Mouse (Mus musculus) ovary, postnatal 14 days (tissue): ENCODE data around the gene Zbtb34.

Source experiments
- DNase-seq: peaks from one replicate; pipeline ENCODE4 v3.0.0; 2022; ENCODE audit warnings: low spot score

Gene Zbtb34

DNA sequence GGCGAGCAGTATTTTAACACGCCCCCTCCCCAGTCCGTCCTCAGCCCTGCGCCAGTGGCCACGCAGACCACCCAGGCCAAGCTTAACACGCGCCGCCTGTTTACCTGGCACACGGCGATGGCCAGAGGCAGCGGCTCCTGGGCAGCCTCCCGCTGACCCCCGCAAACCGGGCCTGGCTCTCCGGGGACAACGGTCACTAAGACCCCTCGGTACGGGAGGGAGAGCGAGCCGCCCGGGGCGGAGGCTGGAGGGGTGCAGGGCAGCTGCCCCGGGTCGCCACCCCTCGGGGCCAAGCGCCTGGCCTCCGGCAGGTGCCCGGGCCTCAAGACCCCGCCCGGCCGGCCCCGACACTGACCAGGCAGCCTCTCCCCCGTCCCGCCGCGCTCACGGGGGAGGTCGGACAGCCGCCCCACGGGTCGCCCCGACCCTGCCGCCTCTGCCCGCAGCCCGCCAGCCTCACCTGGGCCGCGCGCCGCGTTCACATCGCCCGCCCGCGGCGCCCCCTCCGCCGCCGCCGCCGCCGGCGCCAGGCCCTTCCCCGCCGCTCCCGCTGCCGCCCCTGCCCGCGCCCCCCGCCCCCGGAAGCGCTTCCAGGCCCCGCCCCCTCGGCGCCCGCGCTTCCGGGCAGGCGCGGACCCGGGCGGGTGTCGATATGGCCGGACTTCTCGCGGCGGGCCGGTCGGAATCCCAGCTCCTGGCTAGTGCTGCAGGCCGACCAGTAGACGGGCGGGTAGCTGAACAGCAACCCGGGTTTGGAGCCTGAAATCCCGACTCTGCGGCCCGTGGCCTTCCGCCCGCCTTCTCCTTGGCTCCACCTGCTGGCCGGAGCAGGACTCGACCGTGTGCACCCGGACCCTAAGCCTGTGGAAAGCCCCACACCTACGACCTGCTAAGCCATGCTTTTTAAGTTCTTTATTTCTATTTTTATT lies at the start of gene Zbtb34:
TSS of gene Zbtb34 (minus strand) at position 554 of the 929 bp plus-strand sequence.
- DNase-seq = peak; percentile 64

DNA sequence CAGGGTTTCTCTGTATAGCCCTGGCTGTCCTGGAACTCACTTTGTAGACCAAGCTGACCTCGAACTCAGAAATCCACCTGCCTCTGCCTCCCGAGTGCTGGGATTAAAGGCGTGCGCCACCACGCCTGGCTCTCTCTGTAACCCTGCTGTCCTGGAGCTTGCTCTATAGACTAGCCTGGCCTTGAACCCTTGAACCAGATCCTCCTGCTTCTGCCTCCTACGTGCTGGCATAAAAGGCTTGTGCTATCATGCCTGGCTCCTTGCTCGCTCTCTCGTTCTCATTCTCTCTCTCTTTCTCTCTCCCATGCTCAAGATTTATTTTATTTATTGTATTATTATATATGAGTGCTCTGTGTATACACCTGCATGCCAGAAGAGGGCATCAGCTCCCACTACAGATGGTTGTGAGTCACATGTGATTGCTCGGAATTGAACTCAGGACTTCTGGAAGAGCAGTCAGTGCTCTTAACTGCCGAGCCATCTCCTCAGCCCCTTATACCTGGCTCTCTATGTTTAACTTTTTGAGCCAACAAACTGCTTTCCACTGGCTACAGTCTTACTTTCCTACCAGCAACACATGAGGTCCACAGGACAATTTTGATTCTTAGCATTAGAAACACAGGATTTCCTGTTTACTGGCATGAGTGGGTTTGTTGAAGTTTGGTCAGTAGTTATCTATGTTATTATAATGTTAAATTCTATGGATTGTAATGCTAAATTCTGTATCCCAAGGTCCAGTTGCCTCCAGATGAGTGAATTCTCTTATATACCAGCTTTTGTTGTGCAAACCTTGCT lies 47.0 kb upstream of the Zbtb34 start:
- no peak for DNase-seq

- no peak for DNase-seq
Observed at GRCm38 (mm10) chr2:33475961-33476360, 44.8 kb upstream of the Zbtb34 start.

DNA sequence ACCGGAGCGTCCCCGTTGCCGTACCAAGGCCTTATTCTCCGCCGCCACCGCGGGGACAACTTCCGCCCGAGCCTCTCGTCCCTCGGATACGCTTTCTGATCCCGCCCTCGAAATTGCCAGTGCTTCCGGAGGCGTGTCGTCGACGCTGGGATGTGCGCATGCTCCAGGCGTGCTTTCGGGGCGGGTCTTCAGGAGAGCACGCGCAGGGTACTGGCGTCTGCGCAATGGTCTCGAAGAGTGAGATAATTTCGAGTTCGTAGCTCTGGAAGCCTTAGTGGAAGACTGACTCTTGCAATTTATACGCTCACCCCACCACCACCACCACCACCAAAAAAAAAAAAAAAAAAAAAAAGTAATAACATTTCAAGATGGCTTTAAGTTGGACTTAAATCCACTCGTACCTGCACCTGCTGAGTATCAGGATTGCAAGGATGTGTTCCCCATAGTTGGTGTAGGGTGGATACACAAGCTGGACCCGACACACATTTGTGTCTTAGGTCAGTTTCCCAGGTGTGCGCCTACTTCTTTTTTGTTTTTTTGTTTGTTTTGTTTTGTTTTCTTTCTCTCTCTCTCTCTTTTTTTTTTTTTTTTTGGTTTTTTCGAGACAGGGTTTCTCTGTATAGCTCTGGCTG lies 37.5 kb upstream of the Zbtb34 start, which contains the start of gene Zbtb43:
TSS of gene Zbtb43 (minus strand) at position 94 of the 632 bp plus-strand sequence.
- DNase-seq = peak; percentile 93

- DNase-seq = no peak
Observed at GRCm38 (mm10) chr2:33467546-33468465, 36.7 kb upstream of the Zbtb34 start.

DNA sequence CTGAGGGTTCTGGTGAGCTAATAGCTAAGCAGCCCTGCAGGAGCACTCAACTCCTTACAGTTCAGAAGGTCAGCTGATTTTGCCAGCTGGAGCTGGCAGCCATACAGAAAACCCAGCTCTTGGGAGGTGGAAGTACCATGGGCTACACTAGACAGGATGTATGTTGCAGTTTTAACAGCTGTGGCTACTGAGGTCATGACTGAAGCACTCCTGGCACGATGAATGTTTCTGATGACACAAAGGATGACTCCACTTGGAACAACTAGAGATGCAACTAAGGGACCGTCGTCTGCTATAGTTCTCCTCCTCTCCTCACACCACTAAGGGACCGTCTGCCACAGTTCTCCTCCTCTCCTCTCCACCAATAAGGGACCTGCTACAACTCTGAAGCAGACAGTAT lies 34.8 kb upstream of the Zbtb34 start:
- DNase-seq = no peak

- no peak for DNase-seq
Observed at GRCm38 (mm10) chr2:33465215-33465614, 34.1 kb upstream of the Zbtb34 start.

GRCm38 (mm10) chr2:33462066-33462465 lies 30.9 kb upstream of the Zbtb34 start:
- no peak for DNase-seq

- no peak for DNase-seq
Observed at GRCm38 (mm10) chr2:33461066-33461465, 29.9 kb upstream of the Zbtb34 start.

DNA sequence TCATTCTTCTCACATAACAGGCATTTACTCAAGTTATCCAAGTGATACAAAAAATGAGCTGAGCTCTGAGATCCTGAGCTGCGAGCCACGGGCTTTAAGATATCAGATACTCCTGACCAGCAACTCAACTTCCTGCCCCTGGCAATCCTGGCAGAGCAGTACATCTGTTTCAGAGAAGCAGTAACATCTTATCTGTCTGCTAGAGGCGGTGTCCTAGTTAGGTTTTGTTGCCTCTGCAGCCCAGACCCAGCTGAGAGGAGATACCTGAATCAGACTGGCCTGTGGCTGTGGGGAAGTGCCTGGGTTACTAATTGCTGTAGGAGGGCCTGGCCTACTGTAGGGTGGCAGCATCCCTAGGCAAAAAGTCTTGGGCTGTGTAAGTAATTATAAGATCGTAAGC lies 28.5 kb upstream of the Zbtb34 start:
- no peak for DNase-seq

- no peak for DNase-seq
Observed at GRCm38 (mm10) chr2:33456696-33457095, 25.6 kb upstream of the Zbtb34 start.

DNA sequence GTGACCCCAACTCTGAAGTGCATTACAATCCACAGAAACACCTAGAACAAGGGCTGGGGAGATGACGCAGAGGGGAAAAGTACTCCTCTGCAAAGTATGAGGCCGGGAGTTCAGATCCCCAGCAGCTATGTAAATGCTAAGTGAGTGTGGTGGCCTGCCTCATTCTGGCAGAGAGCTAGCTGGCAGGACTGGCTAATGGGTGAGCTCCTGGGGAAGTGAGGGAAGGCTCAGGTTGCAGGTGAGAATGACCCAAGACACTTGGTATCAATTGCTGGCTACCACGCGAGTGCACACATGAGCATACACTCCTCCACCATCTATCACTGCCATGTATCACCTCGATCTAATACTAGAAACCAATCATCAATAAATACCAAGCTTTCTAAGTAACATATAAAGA lies 25.1 kb upstream of the Zbtb34 start:
- DNase-seq = no peak

- DNase-seq = no peak
Observed at GRCm38 (mm10) chr2:33455350-33455749, 24.2 kb upstream of the Zbtb34 start.

DNA sequence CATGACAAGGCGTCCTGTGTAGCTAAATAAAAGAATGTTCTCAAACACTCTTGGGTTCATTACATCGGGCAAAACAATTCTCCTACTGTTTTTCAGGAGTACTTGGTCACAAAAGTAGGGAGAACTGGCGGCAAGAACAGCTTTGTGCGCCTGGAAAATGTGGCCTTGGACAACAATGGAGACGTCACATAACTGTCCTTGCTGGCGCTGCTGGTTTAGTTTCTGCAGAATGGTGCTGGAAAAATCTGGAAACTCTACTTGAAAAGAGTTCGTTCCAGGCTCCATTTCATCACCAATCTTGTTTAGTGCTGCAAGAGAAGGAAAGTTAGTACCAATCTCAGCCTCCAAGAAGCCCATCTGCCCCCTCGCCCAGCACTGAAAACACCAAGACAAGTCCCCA lies 23.7 kb upstream of the Zbtb34 start:
- no peak for DNase-seq

DNA sequence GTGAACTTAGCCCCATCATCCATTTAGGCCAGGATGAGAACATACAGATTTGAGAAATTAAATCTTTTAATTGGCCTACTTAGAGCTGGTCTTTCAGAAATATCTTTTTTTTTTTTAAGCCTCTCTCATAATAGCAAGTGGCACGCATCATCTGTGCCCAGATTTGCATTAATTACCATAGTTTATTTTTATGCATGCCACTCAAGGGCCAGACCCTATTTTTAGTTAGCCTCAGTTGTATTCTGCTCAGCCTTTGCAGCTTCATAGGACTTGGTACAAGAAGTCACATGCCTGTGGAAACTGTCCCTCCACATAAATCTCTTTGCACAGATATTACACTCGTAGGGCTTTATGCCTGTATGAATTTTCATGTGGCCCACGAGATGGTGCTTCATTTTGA lies 22.4 kb upstream of the Zbtb34 start:
- no peak for DNase-seq

- no peak for DNase-seq
Observed at GRCm38 (mm10) chr2:33452721-33453120, 21.6 kb upstream of the Zbtb34 start.

- DNase-seq = no peak
Observed at GRCm38 (mm10) chr2:33452140-33452539, 21.0 kb upstream of the Zbtb34 start.

- DNase-seq = no peak
Observed at GRCm38 (mm10) chr2:33451038-33451978, 20.2 kb upstream of the Zbtb34 start.

DNA sequence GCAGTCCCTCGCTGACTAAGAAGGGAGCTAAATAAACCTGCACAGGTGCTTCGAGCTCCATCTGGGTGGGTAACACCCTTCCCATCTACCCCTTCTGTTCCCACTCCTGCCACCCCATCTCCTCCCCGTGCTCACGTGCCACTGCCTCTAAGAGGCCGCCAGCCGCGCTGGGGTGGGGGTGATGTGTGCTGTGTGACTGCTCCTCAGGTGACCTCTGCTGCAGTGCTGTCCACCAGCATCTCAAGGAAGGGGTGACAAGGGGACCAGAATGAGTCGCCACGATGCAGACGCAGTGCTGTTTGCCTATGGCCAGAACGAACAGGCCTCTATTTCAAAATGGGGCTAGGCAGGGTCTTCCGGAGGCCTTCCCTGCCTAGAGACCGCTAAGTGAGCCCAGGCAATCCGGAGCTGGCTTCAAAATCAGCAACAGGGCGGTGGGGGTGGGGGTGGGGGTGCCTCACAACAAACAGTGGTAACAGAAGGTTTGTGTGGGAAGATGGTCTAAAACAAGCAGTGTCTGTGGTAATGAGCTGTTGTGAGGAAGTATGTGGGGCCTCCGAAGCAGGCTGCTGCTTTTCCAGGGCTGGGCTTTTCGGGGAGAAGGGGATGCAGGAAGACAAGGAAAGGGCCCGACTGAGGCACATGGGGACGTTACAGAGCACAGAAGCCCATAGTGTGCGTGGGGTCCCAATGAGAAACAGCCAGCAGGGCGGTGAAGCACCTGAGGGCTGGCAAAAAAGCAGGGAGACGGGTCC lies 18.2 kb upstream of the Zbtb34 start:
- no peak for DNase-seq
